Mouse (Mus musculus): ENCODE data around the gene Maneal.

Maneal gene

DNA sequence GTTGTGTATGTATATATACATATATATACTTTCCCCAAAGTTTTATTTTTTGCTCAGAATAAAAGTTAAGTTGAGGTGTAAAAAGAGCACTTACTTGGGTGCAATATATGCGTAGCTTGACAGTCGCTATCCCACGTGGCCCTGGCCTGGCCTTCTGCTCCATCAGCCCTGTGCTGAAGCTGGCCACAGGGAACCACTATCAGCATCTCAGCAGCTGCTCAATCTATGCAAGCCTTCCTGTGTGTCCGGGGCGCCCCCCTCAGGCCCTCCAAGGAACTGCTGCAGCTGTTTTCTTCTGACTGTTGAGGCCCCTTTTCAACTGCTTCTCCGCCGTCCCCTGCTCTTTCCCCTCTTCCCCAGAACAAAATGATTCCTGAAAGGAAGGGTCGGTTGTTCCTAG lies 14.4 kb downstream of the Maneal start:
- DNase-seq = peak; percentile 88

DNA sequence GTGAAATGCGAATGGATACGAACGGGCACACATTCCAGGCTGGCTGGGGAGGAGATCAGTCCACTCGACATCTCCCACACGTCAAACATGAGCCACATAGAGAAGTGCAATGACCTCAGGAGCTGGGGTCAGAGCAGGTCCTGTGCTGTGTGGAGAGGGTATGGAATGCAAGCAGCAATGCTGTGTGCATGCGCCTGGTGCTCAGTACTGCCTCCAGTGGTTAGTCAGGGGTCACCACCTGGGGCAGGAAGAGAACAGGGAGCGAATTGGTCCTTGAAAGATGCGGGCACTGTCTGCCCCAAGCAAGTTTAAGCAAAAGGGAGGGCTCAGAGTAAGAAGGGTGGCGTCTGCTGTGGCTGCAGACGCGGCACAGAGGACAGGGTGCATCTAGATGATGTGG lies 18.5 kb downstream of the Maneal start:
- peak; percentile 34 for DNase-seq

DNA sequence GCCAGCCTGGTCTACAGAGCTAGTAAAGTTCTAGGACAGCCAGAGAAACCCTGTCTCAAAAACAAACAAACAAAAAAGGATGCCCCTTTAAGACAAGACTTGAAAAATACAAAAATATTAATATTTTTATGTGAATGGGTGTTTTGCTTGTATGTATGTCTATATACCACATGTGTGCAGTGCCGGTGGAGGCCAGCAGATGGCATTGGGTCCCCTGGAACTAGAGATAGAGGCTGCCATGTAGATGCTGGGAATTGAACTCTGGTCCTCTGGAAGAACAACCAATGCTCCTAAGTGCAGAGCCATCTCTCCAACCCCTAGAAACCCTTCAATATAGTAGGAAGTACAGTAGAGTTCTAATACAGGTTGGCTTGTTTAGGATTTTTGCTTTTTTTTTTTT lies 21.0 kb downstream of the Maneal start:
- DNase-seq = no peak

DNA sequence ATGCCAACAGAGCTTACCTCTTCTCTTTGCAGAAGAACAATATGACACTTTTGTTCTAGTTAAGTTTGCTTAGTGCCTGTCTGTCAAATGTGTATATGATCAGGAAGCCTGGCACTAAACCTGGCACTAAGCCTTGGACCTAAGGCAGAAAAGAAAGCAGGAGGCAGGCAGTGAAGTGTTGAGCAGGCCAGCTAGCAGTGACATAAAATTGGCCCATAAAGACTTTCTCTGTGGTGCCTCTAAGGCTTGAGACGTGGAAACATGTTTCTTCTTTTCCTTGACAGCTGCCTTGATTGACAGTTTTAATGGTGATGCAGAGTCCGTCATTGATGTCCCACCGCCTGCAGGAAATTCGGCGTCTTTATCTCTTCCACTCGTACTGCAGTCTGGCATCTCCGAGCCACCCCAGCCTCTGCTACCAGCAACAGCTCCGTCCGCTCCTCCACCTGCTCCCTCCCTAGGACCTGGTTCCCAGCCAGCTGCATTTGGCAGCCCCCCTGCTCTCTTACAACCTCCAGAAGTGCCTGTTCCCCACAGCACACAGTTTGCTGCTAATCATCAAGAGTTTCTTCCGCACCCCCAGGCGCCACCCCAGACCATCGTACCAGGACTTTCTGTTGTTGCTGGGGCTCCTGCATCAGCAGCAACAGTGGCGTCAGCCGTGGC lies 23.8 kb downstream of the Maneal start:
- no peak for DNase-seq

DNA sequence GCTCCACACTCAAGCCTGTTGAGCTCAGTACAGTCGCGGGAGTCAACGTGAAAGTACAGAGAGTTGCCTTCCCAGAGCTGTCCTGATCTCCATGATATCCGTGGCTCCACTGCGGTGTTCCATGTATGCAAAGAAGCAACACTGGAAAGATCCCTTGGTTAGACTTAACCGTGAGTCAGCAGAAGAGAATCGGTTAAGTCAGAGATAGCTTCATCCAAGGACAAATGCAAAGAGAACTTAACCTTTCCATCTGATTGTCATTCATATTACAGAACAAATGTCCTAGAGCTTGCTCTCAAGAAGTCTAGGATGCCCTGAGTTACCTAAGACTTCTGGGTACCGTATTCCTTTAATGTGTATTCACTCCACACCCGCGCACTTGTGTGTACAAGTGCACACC lies 29.2 kb downstream of the Maneal start:
- no peak for DNase-seq

DNA sequence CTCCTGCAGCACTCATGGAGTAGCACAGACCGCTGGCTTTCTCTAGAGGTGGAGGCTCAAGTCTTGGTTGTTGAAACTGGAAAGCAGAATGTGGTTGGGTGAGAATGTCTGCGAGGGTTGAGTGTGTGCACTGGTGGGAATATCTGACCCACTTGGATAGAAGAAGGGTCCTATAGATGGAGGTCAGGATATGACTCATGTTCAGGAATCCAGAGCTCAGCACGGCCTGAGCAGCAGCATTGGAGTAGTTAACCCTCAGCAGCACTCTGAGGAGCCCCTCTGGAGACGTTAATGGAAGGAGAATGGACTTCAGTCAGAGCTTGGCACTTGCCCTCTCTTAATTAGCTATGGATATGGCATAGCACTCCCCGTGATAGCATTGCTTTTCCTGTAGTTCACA lies 32.3 kb downstream of the Maneal start:
- no peak for DNase-seq

DNA sequence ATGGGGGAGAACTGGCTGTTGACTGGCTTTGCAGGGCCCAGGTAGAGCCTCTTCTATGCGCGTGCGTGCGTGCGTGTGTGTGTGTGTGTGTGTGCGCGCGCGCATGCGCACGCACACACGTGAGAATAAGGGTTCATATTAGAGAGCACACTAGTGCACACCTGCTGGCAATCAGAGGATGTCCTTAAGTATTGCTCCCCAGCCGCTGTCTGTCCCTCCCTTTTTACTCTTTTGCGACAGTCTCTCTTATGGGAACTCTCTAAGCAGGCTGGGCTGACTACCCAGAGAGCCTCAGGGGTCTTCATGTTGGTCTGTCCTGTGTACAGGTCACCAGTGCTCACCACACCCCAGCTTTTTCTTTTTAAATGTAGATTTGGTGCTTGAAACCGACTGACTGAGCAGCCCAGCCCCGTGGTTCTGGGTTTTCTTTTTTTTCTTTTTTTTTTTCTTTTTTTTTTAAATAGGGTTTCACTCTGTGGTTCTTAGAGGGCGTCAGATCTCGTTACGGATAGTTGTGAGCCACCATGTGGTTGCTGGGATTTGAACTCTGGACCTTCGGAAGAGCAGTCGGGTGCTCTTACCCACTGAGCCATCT lies 36.5 kb downstream of the Maneal start:
- no peak for DNase-seq

DNA sequence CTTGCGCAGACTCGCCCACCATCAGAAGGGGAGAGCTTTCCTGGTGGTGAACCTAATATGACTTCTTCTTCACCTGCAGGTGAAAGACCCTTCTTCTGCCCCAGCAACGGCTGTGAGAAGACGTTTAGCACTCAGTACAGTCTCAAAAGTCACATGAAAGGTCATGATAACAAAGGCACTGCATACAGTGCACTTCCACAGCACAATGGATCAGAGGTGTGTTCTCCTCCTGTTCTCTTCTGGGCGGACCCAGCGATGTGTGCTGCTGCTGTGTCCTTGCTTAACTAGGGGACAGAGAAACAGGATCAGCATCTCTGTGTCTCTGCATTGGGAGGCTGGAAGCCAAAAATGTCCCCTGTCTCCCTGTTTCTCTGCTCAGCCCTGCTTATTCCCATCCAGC lies 37.0 kb downstream of the Maneal start:
- DNase-seq = no peak

DNA sequence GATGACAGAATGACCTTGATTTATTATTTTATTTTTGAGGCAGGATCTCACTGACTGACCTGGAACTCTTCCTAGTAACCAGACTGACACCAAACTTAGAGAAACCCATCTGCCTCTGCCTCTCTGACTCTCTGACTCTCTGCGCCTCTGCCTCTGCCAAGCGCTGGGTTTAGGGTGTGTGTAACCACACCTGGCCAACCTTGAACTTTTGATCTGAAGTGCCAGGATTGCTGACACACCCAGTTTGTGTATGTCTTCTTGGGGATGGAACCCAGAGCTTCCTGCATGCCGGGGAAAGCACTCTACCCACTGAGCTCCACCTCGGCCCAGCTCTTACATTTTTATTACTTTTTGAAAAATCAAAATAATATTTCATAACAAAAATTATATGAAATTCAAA lies 43.1 kb downstream of the Maneal start:
- no peak for DNase-seq

DNA sequence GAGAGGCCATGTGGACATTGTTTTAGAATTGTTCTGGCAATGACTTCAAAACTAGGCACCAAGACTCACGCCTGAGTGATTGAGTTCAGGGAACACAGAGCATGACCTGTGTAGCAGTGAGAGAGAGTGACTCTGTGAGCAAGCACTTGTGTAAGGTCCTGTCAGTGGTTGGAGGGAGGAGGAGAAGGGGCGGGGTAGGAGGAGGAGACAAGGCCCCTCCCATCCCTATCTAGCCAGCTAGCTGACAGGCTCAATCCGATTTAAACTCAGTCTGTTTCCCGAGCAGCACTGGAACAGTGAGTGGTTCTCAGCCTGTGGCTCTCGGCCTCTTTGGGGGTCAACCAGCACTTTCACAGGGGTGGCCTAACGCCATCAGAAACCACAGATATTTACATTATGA lies 44.2 kb downstream of the Maneal start:
- DNase-seq = peak; percentile 84

DNA sequence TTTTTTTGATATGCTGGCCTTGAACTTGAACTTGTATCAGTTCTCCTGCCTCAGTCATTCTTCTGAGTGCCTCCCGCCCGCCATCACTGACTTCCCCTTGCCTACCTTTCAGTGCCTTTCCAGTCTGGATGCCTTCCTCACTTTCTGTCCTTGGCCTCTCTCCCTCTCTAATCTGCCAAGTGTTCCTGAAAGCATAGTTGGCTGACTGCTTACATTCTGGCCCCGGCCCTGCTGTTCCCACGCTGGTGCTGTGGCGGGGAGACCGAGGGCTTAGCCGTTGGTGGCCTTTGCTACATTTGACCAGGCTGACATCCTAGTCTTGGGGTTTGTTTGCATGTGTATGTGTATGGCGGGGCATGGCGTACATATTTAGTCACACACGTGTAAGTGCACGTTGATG lies 46.1 kb downstream of the Maneal start:
- no peak for DNase-seq

DNA sequence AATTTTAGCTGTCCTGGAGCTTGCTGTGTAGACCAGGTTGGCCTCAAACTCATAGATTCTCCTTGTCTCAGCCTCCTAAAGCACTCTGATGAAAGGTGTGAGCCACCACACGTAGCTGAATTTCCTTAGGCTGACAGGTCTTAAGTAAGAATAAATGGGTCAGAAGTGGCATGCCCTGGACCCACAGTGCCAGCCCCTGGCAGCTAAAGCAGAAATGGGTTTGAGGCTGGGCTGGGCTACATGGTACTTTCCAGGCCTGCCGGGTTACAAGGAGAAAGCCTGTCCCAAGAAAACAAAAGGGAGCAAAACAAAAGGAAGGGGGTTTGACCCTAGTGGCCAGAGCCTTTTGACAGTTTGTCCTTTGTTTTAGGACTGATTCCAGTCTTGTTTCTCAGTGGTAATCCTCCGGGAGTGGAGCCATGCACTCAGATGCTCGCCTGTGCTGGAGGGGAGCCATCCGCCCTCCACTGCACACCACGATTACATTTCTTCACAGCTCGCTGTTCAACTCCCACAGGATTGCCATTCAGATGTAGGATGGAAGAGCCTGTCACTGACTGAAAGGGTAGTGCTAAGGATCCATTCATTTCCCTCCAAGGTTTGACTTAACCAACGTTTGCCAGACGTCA lies 50.5 kb downstream of the Maneal start:
- no peak for DNase-seq

DNA sequence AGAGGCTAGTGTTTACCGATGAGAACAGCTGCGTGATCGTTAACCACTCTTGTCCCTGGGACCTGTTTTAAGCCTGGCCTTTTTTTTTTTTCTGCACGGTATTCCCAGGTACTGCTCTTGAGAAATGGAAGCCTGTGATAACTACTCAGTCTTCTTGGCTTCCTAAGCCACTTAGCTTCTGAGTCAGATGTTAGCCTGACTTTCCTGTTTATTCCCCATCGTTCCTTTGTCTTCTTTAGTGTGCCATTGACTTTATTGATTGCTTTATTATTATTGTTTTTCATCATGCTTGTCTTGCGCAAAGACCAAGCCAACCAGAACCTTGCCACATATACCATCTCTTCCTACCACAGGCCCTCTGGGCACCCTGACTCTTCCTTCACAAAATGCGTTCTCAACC lies 51.9 kb downstream of the Maneal start:
- no peak for DNase-seq

DNA sequence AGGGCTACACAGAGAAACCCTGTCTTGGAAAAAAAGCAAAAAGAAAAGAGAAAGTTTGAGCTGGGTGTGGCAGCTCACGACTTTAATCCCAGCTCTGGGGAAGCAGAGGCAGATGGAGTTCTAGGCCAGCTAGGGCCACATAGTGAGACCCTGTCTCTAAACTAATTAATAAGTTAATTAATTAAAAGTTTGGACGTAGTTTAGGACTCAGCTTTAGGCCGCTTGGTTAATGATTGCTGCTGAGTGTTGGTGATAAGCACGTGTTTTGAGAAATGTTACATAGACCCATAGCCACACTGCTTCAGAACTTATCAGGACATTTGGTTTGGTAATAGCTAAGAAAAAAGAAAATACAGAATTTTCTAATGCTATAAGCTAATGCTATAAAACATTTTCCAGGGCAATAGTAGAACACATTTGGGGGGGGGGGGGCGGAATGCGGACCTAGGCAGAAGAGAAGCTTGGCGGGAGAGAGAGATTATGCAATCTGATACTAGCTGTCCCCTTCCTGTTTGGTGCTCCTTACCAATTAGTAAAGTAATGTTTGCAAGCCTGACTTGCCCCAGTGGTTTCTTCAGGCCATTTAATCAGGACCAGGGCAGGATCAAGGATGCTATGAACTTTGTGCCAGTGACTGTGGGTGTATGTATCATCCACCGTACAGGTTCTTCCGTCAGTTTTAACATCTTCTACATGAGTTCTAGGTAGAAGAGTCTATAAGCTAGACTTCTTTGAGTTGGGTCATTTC lies 52.7 kb downstream of the Maneal start:
- DNase-seq = peak; percentile 70

DNA sequence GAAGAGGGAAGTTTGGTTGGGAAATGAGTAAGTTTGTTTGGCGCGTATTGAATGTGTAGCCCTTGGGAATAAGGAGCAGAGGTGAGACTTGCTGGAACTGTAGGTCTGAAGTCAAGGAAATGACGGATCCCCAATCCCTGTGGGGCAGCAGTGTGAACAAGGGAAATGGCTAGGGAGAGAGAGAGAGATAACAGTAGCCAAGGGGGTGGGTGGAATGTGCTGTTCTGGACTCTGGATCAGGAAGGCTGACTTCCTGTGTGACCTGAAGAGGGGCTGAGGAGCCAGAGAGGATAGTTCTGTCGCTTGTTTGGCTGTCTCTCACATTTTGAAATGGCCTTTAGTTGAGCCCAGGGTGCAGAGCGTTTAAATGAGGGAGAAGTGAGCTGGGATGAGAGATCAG lies 53.5 kb downstream of the Maneal start:
- DNase-seq = peak; percentile 42
